Mouse (Mus musculus) forebrain, embryonic 16.5 days (tissue): ENCODE measurements around the gene Cdk12. TPM values are rescaled to one million over a fixed set of nuclear protein-coding genes. Genes with fewer than 3 reads are reported as not detected.

Source experiments
- ATAC-seq: fragments of 200-750 bp; cut with Nextera tagmentation; 2 replicates; pipeline ENCODE4 v1.8.0; 2017; ENCODE audit warnings: mild to moderate bottlenecking, moderate library complexity
- H3K27ac ChIP-seq: fragments of 300-500 bp; sonication (generic); 2 replicates; pipeline ENCODE4 v1.5.1; 2014; ENCODE audit warnings: low read length, control low read depth
- H3K27me3 ChIP-seq: fragments of 300-500 bp; sonication (generic); replicated peaks from 2 replicates; pipeline ENCODE4 v1.6.1; 2014; ENCODE audit warnings: low read length; ENCODE audit not compliant: control insufficient read depth, insufficient read depth
- H3K36me3 ChIP-seq: fragments of 300-500 bp; sonication (generic); 2 replicates; pipeline ENCODE4 v1.6.1; 2014; ENCODE audit not compliant: control insufficient read depth, insufficient read depth
- H3K4me1 ChIP-seq: fragments of 300-500 bp; sonication (generic); replicated peaks from 2 replicates; pipeline ENCODE4 v1.6.1; 2014; ENCODE audit warnings: low read length; ENCODE audit not compliant: control insufficient read depth, insufficient read depth
- H3K4me2 ChIP-seq: fragments of 300-500 bp; sonication (generic); 2 replicates; pipeline ENCODE4 v1.6.1; 2014; ENCODE audit warnings: mild to moderate bottlenecking, low read length, control low read depth
- H3K4me3 ChIP-seq: fragments of 300-500 bp; sonication (generic); replicated peaks from 2 replicates; pipeline ENCODE4 v1.5.1; 2014; ENCODE audit warnings: mild to moderate bottlenecking, low read length, control low read depth
- H3K9ac ChIP-seq: fragments of 300-500 bp; sonication (generic); replicated peaks from 2 replicates; pipeline ENCODE4 v1.6.1; 2014; ENCODE audit warnings: low read depth, low read length, control low read depth
- H3K9me3 ChIP-seq: fragments of 300-500 bp; sonication (generic); 2 replicates; pipeline ENCODE4 v1.6.1; 2016; ENCODE audit warnings: low read length; ENCODE audit not compliant: control insufficient read depth
- WGBS: fragments of 180-500 bp; shearing (Covaris S2); extraction: QIAGEN DNeasy Blood & Tissue Kit; methylation state at CpG from one replicate; pipeline ENCODE4 v1.1.7; 2014; 5-methylcytosine and 5-hydroxymethylcytosine counted together
- polyA plus RNA-seq: library from polyadenylated mRNA; unstranded; fragments of >200 nt; fragmentation: Nextera tagmentation; extraction: Ambion mirVana; gene quantifications from 2 replicates; pipeline ENCODE4 v1.2.1, GENCODE M21; 2015

Gene Cdk12
- polyA plus RNA-seq, 1 experiment from 2014 or later, result 12.3 TPM

DNA sequence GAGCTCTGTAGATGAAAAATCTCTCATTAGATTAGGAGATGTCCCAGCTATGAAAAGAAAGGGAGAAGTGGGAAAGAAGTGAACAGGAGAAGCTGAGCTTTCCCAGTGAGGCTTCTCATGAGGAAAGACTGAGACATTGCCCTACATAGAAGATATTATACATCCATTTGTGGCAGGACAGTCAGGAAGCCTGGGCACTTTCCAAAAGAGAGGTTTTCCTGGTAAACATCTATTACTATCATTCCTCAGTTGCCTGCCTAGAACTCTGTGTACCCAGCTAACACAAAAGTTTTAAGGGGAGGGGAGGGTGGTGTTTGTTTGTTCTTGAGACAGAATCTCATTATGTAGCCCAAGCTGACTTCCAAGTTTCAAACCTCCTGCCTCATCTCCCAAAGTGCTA is 67.6 kb downstream of the Cdk12 start:
- Histone ChIP-seq H3K27ac (peak overlapping the region; percentile 14; the same call in 1 of the 2 replicates), H3K9ac (no peak overlapping the region), H3K4me3 (no peak overlapping the region), H3K4me1 (peaks cover 27% of the 10 kb centered on the region), H3K9me3 (no peaks in the 10 kb centered on the region), H3K36me3 (peaks cover 7% of the 10 kb centered on the region; the same call in 1 of the 2 replicates), H3K4me2 (no peak overlapping the region), H3K27me3 (no peaks in the 10 kb centered on the region)
- no peak for ATAC-seq

DNA sequence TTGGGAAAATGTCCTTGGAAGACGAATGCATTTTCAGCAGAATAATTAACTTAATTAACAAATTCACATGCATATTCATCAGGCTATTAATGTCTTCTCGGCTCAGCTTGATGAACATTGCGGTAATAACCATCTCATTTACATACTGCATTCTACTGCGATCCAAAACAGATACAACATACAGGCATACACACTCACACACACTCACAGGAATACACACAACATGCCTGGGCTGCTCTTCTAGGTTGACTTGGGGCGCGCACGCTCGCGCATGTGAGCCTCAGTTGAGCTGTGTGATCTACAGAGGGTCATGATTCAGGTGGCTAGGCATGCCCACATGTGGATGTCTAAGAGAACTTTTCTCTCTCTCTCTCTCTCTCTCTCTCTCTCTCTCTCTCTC is 80.9 kb downstream of the Cdk12 start:
- Histone ChIP-seq H3K9ac (no peak overlapping the region), H3K4me2 (peak overlapping the region; percentile 36), H3K4me1 (peaks cover 48% of the 10 kb centered on the region), H3K4me3 (no peak overlapping the region), H3K27ac (peak overlapping the region; percentile 92), H3K27me3 (no peaks in the 10 kb centered on the region), H3K9me3 (no peaks in the 10 kb centered on the region), H3K36me3 (no peaks in the 10 kb centered on the region; the same call in 1 of the 2 replicates)
- 7% methylated on average over 9 of the region's 9 CpGs for WGBS
- ATAC-seq, result peak; percentile 79

DNA sequence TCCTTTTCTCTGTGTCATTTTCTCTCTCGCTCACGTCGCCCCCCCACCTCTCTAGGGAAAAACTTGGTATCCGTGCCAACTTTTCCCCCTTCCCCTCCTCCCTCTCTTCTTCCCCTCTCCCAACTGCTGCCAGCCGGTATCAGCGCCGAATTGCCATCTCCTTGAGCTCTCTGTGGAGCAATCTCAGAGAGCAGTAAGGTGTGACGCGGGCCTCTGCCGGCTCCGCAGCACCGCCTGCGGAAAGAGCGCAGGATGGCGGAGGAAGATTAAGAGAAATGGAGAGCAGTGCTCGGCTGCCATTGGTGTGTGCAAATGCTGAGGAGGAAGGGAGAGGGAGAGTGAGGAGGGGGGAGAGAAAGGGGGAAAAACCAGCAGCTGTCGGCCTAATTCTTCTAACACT is 81.4 kb downstream of the Cdk12 start:
- Histone ChIP-seq H3K9me3 (no peaks in the 10 kb centered on the region), H3K27ac (peak overlapping the region; percentile 93), H3K9ac (no peak overlapping the region), H3K4me1 (peaks cover 53% of the 10 kb centered on the region), H3K4me3 (no peak overlapping the region), H3K4me2 (peak overlapping the region; percentile 37), H3K27me3 (no peaks in the 10 kb centered on the region), H3K36me3 (no peaks in the 10 kb centered on the region)
- WGBS, result 0% methylated on average over 14 of the region's 17 CpGs
- ATAC-seq, result peak; percentile 80

DNA sequence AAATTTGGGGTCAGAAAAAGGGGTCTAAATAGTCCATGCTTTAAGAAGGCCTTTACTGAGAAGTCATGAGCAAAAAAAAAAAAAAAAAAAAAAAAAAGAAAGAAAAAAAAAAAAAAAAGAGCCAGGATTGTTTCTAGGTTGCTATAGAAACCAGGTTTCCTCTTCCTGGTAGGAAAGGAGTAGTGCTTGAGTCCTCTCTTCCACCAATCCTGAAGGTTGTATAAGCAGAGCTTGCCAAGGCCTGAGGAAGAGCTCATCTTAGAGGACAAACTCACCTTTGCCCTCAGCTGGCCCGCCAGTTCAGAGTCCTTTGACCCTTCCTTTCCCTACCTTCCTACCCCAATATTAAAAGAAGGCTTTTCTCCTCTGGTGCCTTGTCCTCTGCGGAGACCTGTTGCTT is 82.5 kb downstream of the Cdk12 start:
- 52% methylated on average over 2 of the region's 2 CpGs for WGBS
- no peak for ATAC-seq
- Histone ChIP-seq H3K4me2 (no peak overlapping the region), H3K27ac (peak overlapping the region; percentile 93), H3K9ac (no peak overlapping the region), H3K4me3 (no peak overlapping the region), H3K9me3 (no peaks in the 10 kb centered on the region), H3K36me3 (no peaks in the 10 kb centered on the region), H3K27me3 (no peaks in the 10 kb centered on the region), H3K4me1 (peaks cover 64% of the 10 kb centered on the region)

DNA sequence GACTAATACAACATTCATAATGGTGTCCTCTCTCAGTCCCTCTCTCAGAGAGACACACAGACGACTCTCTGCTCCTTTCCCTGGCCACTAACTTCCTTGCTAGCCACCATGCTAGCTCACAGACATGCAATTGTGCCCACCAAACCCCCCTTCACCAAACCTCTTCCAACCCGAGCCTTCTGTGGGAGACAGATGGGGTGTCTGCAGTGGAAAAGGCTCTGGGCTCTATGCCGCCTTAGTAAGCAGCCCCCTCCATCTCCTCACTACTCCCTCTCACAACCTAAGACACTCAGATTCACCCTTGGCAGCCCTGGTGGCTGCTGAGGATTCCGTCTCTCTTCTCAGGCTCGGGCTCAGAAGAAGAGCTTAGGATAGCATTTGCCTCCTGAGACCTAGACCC is 84.7 kb downstream of the Cdk12 start:
- 32% methylated on average over 5 of the region's 5 CpGs for WGBS
- H3K27ac ChIP-seq, result peak overlapping the region; percentile 91
- H3K4me3 ChIP-seq, result no peak overlapping the region
- peak; percentile 56 for ATAC-seq
- H3K4me2 ChIP-seq, result peak overlapping the region; percentile 31
- H3K9ac ChIP-seq, result peak overlapping the region; percentile 16; the same call in 1 of the 2 replicates
- H3K9me3 ChIP-seq, result no peaks in the 10 kb centered on the region
- H3K4me1 ChIP-seq, result peaks cover 73% of the 10 kb centered on the region
- H3K36me3 ChIP-seq, result no peaks in the 10 kb centered on the region
- no peaks in the 10 kb centered on the region for H3K27me3 ChIP-seq

DNA sequence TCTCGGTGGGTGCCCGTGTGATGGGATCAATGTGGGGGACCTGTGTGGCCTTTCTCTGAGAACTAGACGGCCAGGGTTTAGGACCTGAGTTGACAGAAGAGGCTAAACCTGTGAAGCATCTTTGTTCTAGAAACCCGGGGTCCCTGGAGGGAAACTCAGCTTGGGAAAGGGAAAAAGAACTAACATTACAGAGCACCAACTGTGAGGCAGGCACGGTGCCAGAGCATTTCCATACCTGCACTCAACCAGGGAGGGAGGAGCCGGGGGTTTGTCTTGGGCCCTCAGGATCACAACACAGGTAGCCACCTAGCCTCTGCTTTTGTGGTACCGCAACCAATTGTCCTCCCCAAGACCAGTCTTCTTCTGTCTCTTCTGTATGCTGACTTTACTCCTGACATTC is 85.1 kb downstream of the Cdk12 start:
- ATAC-seq, result no peak
- Histone ChIP-seq H3K4me2 (peak overlapping the region; percentile 31), H3K9me3 (no peaks in the 10 kb centered on the region), H3K27ac (peak overlapping the region; percentile 91), H3K27me3 (no peaks in the 10 kb centered on the region), H3K4me1 (peaks cover 69% of the 10 kb centered on the region), H3K9ac (peak overlapping the region; percentile 16; the same call in 1 of the 2 replicates), H3K4me3 (no peak overlapping the region), H3K36me3 (no peaks in the 10 kb centered on the region)
- WGBS, result 26% methylated on average over 7 of the region's 7 CpGs

DNA sequence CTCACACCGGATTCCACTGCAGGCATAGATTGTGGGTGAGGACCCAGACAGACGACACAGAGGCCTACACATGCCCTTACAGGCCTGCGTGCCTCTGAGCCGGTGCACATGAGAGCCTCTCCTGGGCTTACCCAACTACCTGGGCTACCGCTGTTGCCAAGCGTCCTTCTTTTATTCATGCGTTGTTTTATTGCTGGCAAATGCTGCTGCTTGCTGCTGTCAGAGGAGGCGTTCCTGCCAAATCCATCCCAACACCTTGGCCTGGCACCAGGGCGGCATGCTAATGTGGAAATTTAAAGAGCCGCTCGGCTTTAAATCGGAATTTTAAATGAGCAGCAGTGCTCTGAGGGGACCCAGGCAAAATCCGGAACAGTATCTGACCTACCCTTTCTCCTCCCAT is 87.0 kb downstream of the Cdk12 start:
- Histone ChIP-seq H3K27me3 (no peaks in the 10 kb centered on the region), H3K27ac (peak overlapping the region; percentile 91), H3K4me2 (0 out of 2 replicates have a peak overlapping the region, but pooled peaks have one; percentile 20), H3K4me1 (peaks cover 72% of the 10 kb centered on the region), H3K9ac (peak overlapping the region; percentile 40), H3K36me3 (no peaks in the 10 kb centered on the region), H3K9me3 (no peaks in the 10 kb centered on the region), H3K4me3 (no peak overlapping the region)
- 17% methylated on average over 13 of the region's 13 CpGs for WGBS
- ATAC-seq, result peak; percentile 43

DNA sequence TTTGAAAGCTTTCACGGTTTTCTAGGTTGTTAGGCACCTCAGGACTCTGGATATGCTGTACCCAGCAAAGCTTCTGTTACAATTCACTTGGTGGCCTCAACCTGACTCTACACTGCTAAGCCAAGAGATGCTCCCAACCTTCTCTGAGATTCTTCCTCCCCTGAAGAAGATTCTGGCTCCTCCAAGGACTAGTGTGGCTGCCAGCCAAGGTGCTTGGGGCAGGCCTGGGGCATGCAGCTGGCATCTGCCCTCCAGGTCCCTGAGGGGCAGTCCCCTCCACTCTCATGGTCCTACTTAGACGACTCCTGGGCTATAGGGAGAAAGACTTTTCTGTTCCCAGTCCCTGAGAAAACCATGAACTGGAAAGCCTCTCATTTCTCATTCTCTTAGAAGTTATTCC is 88.0 kb downstream of the Cdk12 start:
- Histone ChIP-seq H3K27ac (peak overlapping the region; percentile 91), H3K27me3 (no peaks in the 10 kb centered on the region), H3K4me3 (no peak overlapping the region), H3K9me3 (no peaks in the 10 kb centered on the region), H3K4me2 (no peak overlapping the region), H3K9ac (no peak overlapping the region), H3K36me3 (no peaks in the 10 kb centered on the region), H3K4me1 (peaks cover 76% of the 10 kb centered on the region)
- WGBS, result 57% methylated on average over 2 of the region's 2 CpGs
- ATAC-seq, result no peak

DNA sequence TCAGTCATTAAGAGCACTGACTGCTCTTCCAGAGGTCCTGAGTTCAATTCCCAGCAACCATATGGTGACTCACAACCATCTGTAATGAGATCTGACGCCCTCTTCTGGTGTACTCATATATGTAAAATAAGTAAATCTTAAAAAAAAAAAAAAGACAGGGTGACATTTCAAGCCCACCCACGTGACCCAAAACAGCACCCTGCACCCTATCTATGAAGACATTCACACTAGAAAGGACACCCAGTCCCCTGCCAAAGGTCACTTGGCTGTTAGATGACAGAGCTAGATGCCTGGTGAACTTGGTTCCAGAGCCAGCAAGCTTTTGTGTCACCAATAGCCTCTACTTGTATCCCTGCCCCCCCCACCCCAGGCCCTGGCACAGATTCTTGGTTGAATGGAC is 90.2 kb downstream of the Cdk12 start:
- 42% methylated on average over 2 of the region's 2 CpGs for WGBS
- H3K4me2 ChIP-seq, result no peak overlapping the region
- ATAC-seq, result no peak
- H3K4me1 ChIP-seq, result peaks cover 78% of the 10 kb centered on the region
- no peak overlapping the region for H3K9ac ChIP-seq
- no peak overlapping the region for H3K27ac ChIP-seq
- H3K36me3 ChIP-seq, result no peaks in the 10 kb centered on the region
- no peak overlapping the region for H3K4me3 ChIP-seq
- H3K9me3 ChIP-seq, result no peaks in the 10 kb centered on the region
- H3K27me3 ChIP-seq, result no peaks in the 10 kb centered on the region
